Mouse (Mus musculus) heart, embryonic 12.5 days (tissue): ENCODE measurements around the gene Clec16a. TPM values are rescaled to one million over a fixed set of nuclear protein-coding genes. Genes with fewer than 3 reads are reported as not detected.

Source experiments
- ATAC-seq: fragments of 200-750 bp; cut with Nextera tagmentation; 2 replicates; pipeline ENCODE4 v1.8.0; 2017; ENCODE audit warnings: moderate TSS enrichment, moderate library complexity; ENCODE audit not compliant: insufficient number of reproducible peaks, low FRiP score
- H3K27ac ChIP-seq: fragments of 300-500 bp; sonication (generic); 2 replicates; pipeline ENCODE4 v1.5.1; 2016; ENCODE audit warnings: mild to moderate bottlenecking, moderate library complexity; ENCODE audit not compliant: poor library complexity, severe bottlenecking
- H3K27me3 ChIP-seq: fragments of 300-500 bp; sonication (generic); replicated peaks from 2 replicates; pipeline ENCODE4 v1.6.1; 2016; ENCODE audit warnings: mild to moderate bottlenecking, moderate library complexity
- H3K36me3 ChIP-seq: fragments of 300-500 bp; sonication (generic); 2 replicates; pipeline ENCODE4 v1.6.1; 2016; ENCODE audit warnings: mild to moderate bottlenecking, moderate library complexity
- H3K4me1 ChIP-seq: fragments of 300-500 bp; sonication (generic); replicated peaks from 2 replicates; pipeline ENCODE4 v1.6.1; 2016; ENCODE audit warnings: mild to moderate bottlenecking
- H3K4me2 ChIP-seq: fragments of 300-500 bp; sonication (generic); 2 replicates; pipeline ENCODE4 v1.6.1; 2016; ENCODE audit warnings: mild to moderate bottlenecking, moderate library complexity
- H3K4me3 ChIP-seq: fragments of 300-500 bp; sonication (generic); 2 replicates; pipeline ENCODE4 v1.5.1; 2016; ENCODE audit warnings: mild to moderate bottlenecking
- H3K9ac ChIP-seq: fragments of 300-500 bp; sonication (generic); 2 replicates; pipeline ENCODE4 v1.6.1; 2016; ENCODE audit warnings: mild to moderate bottlenecking, moderate library complexity
- H3K9me3 ChIP-seq: fragments of 300-500 bp; sonication (generic); replicated peaks from 2 replicates; pipeline ENCODE4 v1.6.1; 2016; ENCODE audit warnings: mild to moderate bottlenecking, moderate library complexity
- whole genome bisulfite sequencing: fragments of 180-500 bp; shearing (Covaris S2); methylation state at CpG from one replicate; pipeline ENCODE4 v1.1.7; 2016; 5-methylcytosine and 5-hydroxymethylcytosine counted together
- polyA plus RNA-seq: library from polyadenylated mRNA; unstranded; fragments of >200 nt; fragmentation: Nextera tagmentation; extraction: Ambion mirVana; gene quantifications from 2 replicates; pipeline ENCODE4 v1.2.1, GENCODE M21; 2016

The Clec16a gene
- polyA plus RNA-seq, 1 experiment from 2014 or later = 30.0 TPM

- Histone ChIP-seq H3K4me2 (peak overlapping the region; percentile 83), H3K9me3 (no peaks in the 10 kb centered on the region), H3K4me1 (peaks cover 54% of the 10 kb centered on the region), H3K27me3 (0 out of 2 replicates have a peak, but pooled peaks cover 3% of the 10 kb centered on the region), H3K9ac (peak overlapping the region; percentile 69; the same call in 1 of the 2 replicates), H3K27ac (peak overlapping the region; percentile 88; the same call in 1 of the 2 replicates), H3K4me3 (peak overlapping the region; percentile 64), H3K36me3 (0 out of 2 replicates have a peak, but pooled peaks cover 3% of the 10 kb centered on the region)
- ATAC-seq = no peak
- WGBS = 64% methylated on average over 8 of the region's 8 CpGs
Observed at GRCm38 (mm10) chr16:10783451-10783850, 238.3 kb downstream of the Clec16a start.

- WGBS = 2% methylated on average over 81 of the region's 81 CpGs
- peaks cover 54% of the 10 kb centered on the region for H3K4me1 ChIP-seq
Observed at GRCm38 (mm10) chr16:10783883-10784792, 239.0 kb downstream of the Clec16a start.

GRCm38 (mm10) chr16:10784793-10785370 is 239.7 kb downstream of the Clec16a start:
- ATAC-seq = peak; percentile 75
- Histone ChIP-seq H3K4me2 (peak overlapping the region; percentile 83), H3K9ac (peak overlapping the region; percentile 81), H3K27ac (peak overlapping the region; percentile 94), H3K9me3 (no peaks in the 10 kb centered on the region), H3K36me3 (0 out of 2 replicates have a peak, but pooled peaks cover 3% of the 10 kb centered on the region), H3K4me3 (peak overlapping the region; percentile 64), H3K27me3 (peaks cover 16% of the 10 kb centered on the region; the same call in 1 of the 2 replicates), H3K4me1 (peaks cover 54% of the 10 kb centered on the region)
- WGBS = 0% methylated on average over 40 of the region's 55 CpGs

More at GRCm38 (mm10) chr16:10783883-10784792, 239.0 kb downstream of the Clec16a start:
- H3K4me2 ChIP-seq = peak overlapping the region; percentile 83
- H3K27ac ChIP-seq = peak overlapping the region; percentile 94
- H3K9me3 ChIP-seq = no peaks in the 10 kb centered on the region
- 0 out of 2 replicates have a peak, but pooled peaks cover 10% of the 10 kb centered on the region for H3K27me3 ChIP-seq
- peak overlapping the region; percentile 64 for H3K4me3 ChIP-seq
- H3K36me3 ChIP-seq = 0 out of 2 replicates have a peak, but pooled peaks cover 3% of the 10 kb centered on the region
- peak overlapping the region; percentile 81 for H3K9ac ChIP-seq
- ATAC-seq = peak; percentile 26

- ATAC-seq = peak; percentile 81
- WGBS = under 1% methylated on average over 57 of the region's 59 CpGs
- Histone ChIP-seq H3K4me1 (peaks cover 50% of the 10 kb centered on the region), H3K9ac (peak within 1 kb of the TSS; percentile 81), H3K4me3 (peak within 1 kb of the TSS; percentile 64), H3K9me3 (no peaks in the 10 kb centered on the region), H3K27ac (peak within 1 kb of the TSS; percentile 94), H3K36me3 (0 out of 2 replicates have a peak, but pooled peaks cover 3% of the 10 kb centered on the region), H3K4me2 (peak within 1 kb of the TSS; percentile 83), H3K27me3 (peaks cover 22% of the 10 kb centered on the region; the same call in 1 of the 2 replicates)
Observed at GRCm38 (mm10) chr16:10785371-10786231, 240.5 kb downstream of the Clec16a start, which contains the start of gene Socs1. Gene Socs1, minus strand, starts transcription at chr16:10785536.

- Histone ChIP-seq H3K4me1 (peaks cover 44% of the 10 kb centered on the region), H3K9ac (peak overlapping the region; percentile 81), H3K27ac (peak overlapping the region; percentile 94), H3K36me3 (0 out of 2 replicates have a peak, but pooled peaks cover 3% of the 10 kb centered on the region), H3K4me2 (peak overlapping the region; percentile 83), H3K27me3 (peaks cover 27% of the 10 kb centered on the region), H3K9me3 (no peaks in the 10 kb centered on the region), H3K4me3 (peak overlapping the region; percentile 64)
- WGBS = 2% methylated on average over 9 of the region's 9 CpGs
- ATAC-seq = peak; percentile 23; the same call in 1 of the 2 replicates
Observed at GRCm38 (mm10) chr16:10786288-10786687, 241.1 kb downstream of the Clec16a start.

- Histone ChIP-seq H3K4me1 (peaks cover 37% of the 10 kb centered on the region), H3K27me3 (peaks cover 34% of the 10 kb centered on the region), H3K4me3 (no peak overlapping the region), H3K9ac (no peak overlapping the region), H3K36me3 (0 out of 2 replicates have a peak, but pooled peaks cover 3% of the 10 kb centered on the region), H3K27ac (peak overlapping the region; percentile 94), H3K9me3 (no peaks in the 10 kb centered on the region), H3K4me2 (peak overlapping the region; percentile 83)
- ATAC-seq = no peak
- WGBS = 47% methylated on average over 4 of the region's 4 CpGs
Observed at GRCm38 (mm10) chr16:10786782-10787547, 241.8 kb downstream of the Clec16a start.

- no peak overlapping the region for H3K9ac ChIP-seq
- no peaks in the 10 kb centered on the region for H3K9me3 ChIP-seq
- H3K4me3 ChIP-seq = no peak overlapping the region
- H3K27ac ChIP-seq = no peak overlapping the region
- peaks cover 38% of the 10 kb centered on the region for H3K27me3 ChIP-seq
- H3K4me1 ChIP-seq = peaks cover 31% of the 10 kb centered on the region
- no peak overlapping the region for H3K4me2 ChIP-seq
- ATAC-seq = no peak
- WGBS = 72% methylated on average over 7 of the region's 7 CpGs
- 0 out of 2 replicates have a peak, but pooled peaks cover 3% of the 10 kb centered on the region for H3K36me3 ChIP-seq
Observed at GRCm38 (mm10) chr16:10787548-10788058, 242.5 kb downstream of the Clec16a start.

GRCm38 (mm10) chr16:10788271-10788670 is 243.1 kb downstream of the Clec16a start, which contains the start of gene Tnp2:
Gene Tnp2, minus strand, starts transcription at chr16:10788660.
- no peak within 1 kb of the TSS for H3K27ac ChIP-seq
- no peak within 1 kb of the TSS for H3K4me3 ChIP-seq
- peaks cover 38% of the 10 kb centered on the region for H3K27me3 ChIP-seq
- 53% methylated on average over 16 of the region's 16 CpGs for WGBS
- no peaks in the 10 kb centered on the region for H3K9me3 ChIP-seq
- no peak for ATAC-seq
- H3K4me1 ChIP-seq = peaks cover 25% of the 10 kb centered on the region
- H3K36me3 ChIP-seq = no peaks in the 10 kb centered on the region
- no peak within 1 kb of the TSS for H3K9ac ChIP-seq
- H3K4me2 ChIP-seq = no peak within 1 kb of the TSS

- H3K9me3 ChIP-seq = no peaks in the 10 kb centered on the region
- H3K36me3 ChIP-seq = no peaks in the 10 kb centered on the region
- ATAC-seq = no peak
- H3K9ac ChIP-seq = no peak overlapping the region
- peaks cover 38% of the 10 kb centered on the region for H3K27me3 ChIP-seq
- H3K4me1 ChIP-seq = peaks cover 19% of the 10 kb centered on the region
- no peak overlapping the region for H3K4me2 ChIP-seq
- H3K4me3 ChIP-seq = no peak overlapping the region
- WGBS = 69% methylated on average over 4 of the region's 4 CpGs
- H3K27ac ChIP-seq = no peak overlapping the region
Observed at GRCm38 (mm10) chr16:10788866-10789265, 243.7 kb downstream of the Clec16a start.
